Mouse (Mus musculus) brain, embryonic 14.5 days (tissue): Measurements from ENCODE around the gene Avil. TPM values are rescaled to one million over a fixed set of nuclear protein-coding genes. Genes with fewer than 3 reads are reported as not detected.

Source experiments
- DNase-seq: peaks from one replicate; pipeline ENCODE4 v3.0.0-alpha.2; 2011; ENCODE audit warnings: low read depth
- CTCF ChIP-seq: fragments of 200-500 bp; IDR thresholded peaks from 2 replicates; pipeline ENCODE4 v1.5.1; 2012; ENCODE audit warnings: inconsistent platforms, mild to moderate bottlenecking, moderate library complexity, borderline replicate concordance; ENCODE audit not compliant: insufficient read depth, insufficient read length; ENCODE audit errors: extremely low read depth
- POLR2A ChIP-seq: fragments of 200-500 bp; IDR thresholded peaks from 2 replicates; pipeline ENCODE4 v1.6.1; 2012; ENCODE audit warnings: mild to moderate bottlenecking, inconsistent platforms, borderline replicate concordance; ENCODE audit not compliant: poor library complexity, insufficient read depth, insufficient read length, severe bottlenecking; ENCODE audit errors: extremely low read depth
- polyA plus RNA-seq: library from polyadenylated mRNA; depleted of rRNA; stranded (reverse); fragments of >200 nt; gene quantifications from 2 replicates; pipeline ENCODE4 v1.2.3, GENCODE M21; 2012; rRNA removed

The Avil gene
- polyA plus RNA-seq, 1 experiment: 1.7 TPM

GRCm38 (mm10) chr10:127063913-127064870 lies 63.7 kb downstream of the Avil start:
- peak; percentile 64 for DNase-seq

GRCm38 (mm10) chr10:127065981-127066380 lies 65.5 kb downstream of the Avil start:
- TF ChIP-seq CTCF (no peak), POLR2A (no peak)

More at GRCm38 (mm10) chr10:127063913-127064870, 63.7 kb downstream of the Avil start:
- TF ChIP-seq CTCF (no peak), POLR2A (no peak)

GRCm38 (mm10) chr10:127066519-127067018 lies 66.1 kb downstream of the Avil start:
- DNase-seq: no peak
- no peak for TF ChIP-seq CTCF

More at GRCm38 (mm10) chr10:127065981-127066380, 65.5 kb downstream of the Avil start:
- DNase-seq: no peak

GRCm38 (mm10) chr10:127068360-127069038 lies 68.0 kb downstream of the Avil start:
- TF ChIP-seq POLR2A (no peak), CTCF (no peak)
- no peak for DNase-seq

- DNase-seq: peak; percentile 94
- TF ChIP-seq POLR2A (no peak), CTCF (no peak)
Measured at GRCm38 (mm10) chr10:127069281-127070189, 69.0 kb downstream of the Avil start.

Other genes starting within 250 kb of the Avil start
- gene Atp23, start 99.4 kb upstream of the Avil start, polyA plus RNA-seq: 8.6 and 9.6 TPM in 2 replicates
- gene Ctdsp2, start 22.0 kb upstream of the Avil start, polyA plus RNA-seq: 73.2 and 79.8 TPM in 2 replicates
- 41.2 and 52.3 TPM in 2 replicates for gene Tsfm, start 30.1 kb downstream of the Avil start, polyA plus RNA-seq
- gene Mettl1, start 40.7 kb downstream of the Avil start, polyA plus RNA-seq: 15.8 and 19.4 TPM in 2 replicates
- gene Eef1akmt3, start 40.8 kb downstream of the Avil start, polyA plus RNA-seq: 0.19 and 0.40 TPM in 2 replicates
- gene Cyp27b1, start 47.5 kb downstream of the Avil start, polyA plus RNA-seq: 0.63 and 0.97 TPM in 2 replicates
- 35.9 and 51.7 TPM in 2 replicates for gene March9, start 59.5 kb downstream of the Avil start, polyA plus RNA-seq
- gene Cdk4, start 62.8 kb downstream of the Avil start, polyA plus RNA-seq: 871 and 1,231 TPM in 2 replicates
- gene Tspan31, start 69.6 kb downstream of the Avil start, polyA plus RNA-seq: 96.5 and 115 TPM in 2 replicates
- 113 and 151 TPM in 2 replicates for gene Agap2, start 74.6 kb downstream of the Avil start, polyA plus RNA-seq
- 71.3 and 93.8 TPM in 2 replicates for gene Os9, start 120.4 kb downstream of the Avil start, polyA plus RNA-seq
- gene B4galnt1, start 164.5 kb downstream of the Avil start, polyA plus RNA-seq: 48.7 and 72.4 TPM in 2 replicates
- 1.1 and 2.6 TPM in 2 replicates for gene Slc26a10, start 179.9 kb downstream of the Avil start, polyA plus RNA-seq
- gene Arhgef25, start 189.4 kb downstream of the Avil start, polyA plus RNA-seq: 66.7 and 98.2 TPM in 2 replicates
- gene Dtx3, start 195.0 kb downstream of the Avil start, polyA plus RNA-seq: 405 and 652 TPM in 2 replicates
- gene Pip4k2c, start 210.9 kb downstream of the Avil start, polyA plus RNA-seq: 20.2 and 24.7 TPM in 2 replicates